Mouse (Mus musculus) left cerebral cortex, adult 2 months (tissue): ENCODE data around the gene Gsta2. TPM values are rescaled to one million over a fixed set of nuclear protein-coding genes. Genes with fewer than 3 reads are reported as not detected.
"Not testable (repeated sequence)": the region's sequence is repeated elsewhere in the genome, so short reads cannot be mapped to it uniquely, and the experiment has no call there.

ENCODE experiments used
- DNase-seq, 2 experiments: peaks; one replicate each; pipeline ENCODE4 v3.0.0; 2021 to 2022; ENCODE audit warnings: low spot score in 2 of 2, mixed read lengths in 1 of 2; ENCODE audit errors: extremely low spot score in 1 of 2
- H3K27ac ChIP-seq: fragments of 200-600 bp; 2 replicates; pipeline ENCODE4 v1.8.1; 2022
- H3K4me3 ChIP-seq: fragments of 200-600 bp; 2 replicates; pipeline ENCODE4 v1.8.1; 2022
- CTCF ChIP-seq: fragments of 200-600 bp; IDR thresholded peaks from 2 replicates; pipeline ENCODE4 v1.8.1; 2022; ENCODE audit warnings: antibody characterized with exemption, mild to moderate bottlenecking, moderate library complexity
- intact Hi-C: fragments of 180-260 bp; cut with DNase I; formaldehyde crosslinking; loops from one replicate; pipeline ENCODE4 v1.15.1; 2025
- total RNA-seq, 2 experiments: library from RNA; stranded (reverse); gene quantifications; 2 replicates each; pipeline ENCODE4 v1.2.3; 2021

The Gsta2 gene
- total RNA-seq, 2 experiments from 2014 or later: not detected

- DNase-seq: no peak
- no peak overlapping the region for H3K4me3 ChIP-seq
- intact Hi-C loops: no loop called here
- no peak for TF ChIP-seq CTCF
- no peak overlapping the region for H3K27ac ChIP-seq
Observed at GRCm38 (mm10) chr9:78377546-78377945, 22.0 kb upstream of the Gsta2 start.

- no peak overlapping the region for H3K27ac ChIP-seq
- no peak for DNase-seq
- TF ChIP-seq CTCF: no peak
- H3K4me3 ChIP-seq: no peak overlapping the region
- intact Hi-C loops: no loop called here
Observed at GRCm38 (mm10) chr9:78375486-78375885, 19.9 kb upstream of the Gsta2 start.

GRCm38 (mm10) chr9:78374885-78375389 is 19.3 kb upstream of the Gsta2 start:
- H3K27ac ChIP-seq: no peak overlapping the region
- intact Hi-C loops: no loop called here
- DNase-seq: no peak
- H3K4me3 ChIP-seq: no peak overlapping the region
- no peak for TF ChIP-seq CTCF

- Histone ChIP-seq H3K4me3 (no peak overlapping the region), H3K27ac (no peak overlapping the region)
- TF ChIP-seq CTCF: no peak
- intact Hi-C loops: no loop called here
- DNase-seq: no peak
Observed at GRCm38 (mm10) chr9:78374397-78374796, 18.8 kb upstream of the Gsta2 start.

DNA sequence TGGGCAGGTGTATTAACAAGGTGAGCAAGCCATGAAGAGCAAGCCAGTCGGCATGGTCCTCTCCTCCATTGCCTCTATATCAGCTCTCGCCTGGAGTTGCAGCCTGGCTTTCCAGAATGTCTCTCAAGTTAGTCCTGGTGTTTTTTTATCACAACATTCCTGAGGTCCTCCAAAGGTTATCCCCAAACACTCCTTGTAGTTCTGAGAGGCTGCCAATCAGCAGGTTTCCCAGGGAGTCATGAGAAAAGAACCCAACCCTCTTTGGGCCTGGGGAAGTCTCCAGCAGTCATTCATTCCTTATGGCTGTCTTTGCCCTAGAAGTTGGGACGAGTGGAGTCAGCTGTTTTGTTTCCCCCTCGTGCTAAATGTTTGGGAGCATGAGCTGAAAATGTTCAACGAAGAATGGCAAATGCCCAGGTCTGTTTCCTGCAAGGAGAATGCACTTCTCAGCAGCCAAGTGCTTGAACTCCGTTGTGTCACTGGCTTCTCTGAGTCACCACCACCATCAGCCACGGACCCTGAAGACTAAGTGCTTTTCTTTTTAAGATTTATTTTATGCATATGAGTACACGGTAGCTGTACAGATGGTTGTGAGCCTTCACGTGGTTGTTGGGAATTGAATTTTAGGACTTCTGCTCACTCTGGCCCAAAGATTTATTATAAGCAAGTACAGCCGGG is 17.4 kb upstream of the Gsta2 start:
- intact Hi-C loops: no loop called here
- DNase-seq: no peak
- TF ChIP-seq CTCF: no peak
- H3K4me3 ChIP-seq: no peak overlapping the region
- no peak overlapping the region for H3K27ac ChIP-seq

DNA sequence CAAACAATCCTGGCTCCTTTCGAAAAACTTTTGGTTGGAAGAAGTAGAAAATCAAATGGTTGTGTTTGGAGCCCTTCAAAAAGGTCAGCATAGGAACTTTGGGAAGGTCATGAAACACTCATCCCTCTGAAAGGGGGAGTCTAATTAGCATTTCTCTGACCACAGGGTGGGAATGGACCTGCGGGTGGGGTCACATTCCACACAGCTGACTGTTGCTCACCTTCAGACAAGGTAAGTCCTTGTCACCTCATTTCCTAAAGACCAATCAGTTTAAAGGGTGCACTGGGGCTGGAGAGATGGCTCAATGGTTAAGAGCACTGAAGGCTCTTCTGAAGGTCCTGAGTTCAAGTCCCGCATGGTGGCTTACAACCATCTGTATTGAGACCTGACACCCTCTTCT is 15.9 kb upstream of the Gsta2 start:
- intact Hi-C loops: no loop called here
- TF ChIP-seq CTCF: no peak
- Histone ChIP-seq H3K27ac (no peak overlapping the region), H3K4me3 (no peak overlapping the region)
- DNase-seq: no peak

DNA sequence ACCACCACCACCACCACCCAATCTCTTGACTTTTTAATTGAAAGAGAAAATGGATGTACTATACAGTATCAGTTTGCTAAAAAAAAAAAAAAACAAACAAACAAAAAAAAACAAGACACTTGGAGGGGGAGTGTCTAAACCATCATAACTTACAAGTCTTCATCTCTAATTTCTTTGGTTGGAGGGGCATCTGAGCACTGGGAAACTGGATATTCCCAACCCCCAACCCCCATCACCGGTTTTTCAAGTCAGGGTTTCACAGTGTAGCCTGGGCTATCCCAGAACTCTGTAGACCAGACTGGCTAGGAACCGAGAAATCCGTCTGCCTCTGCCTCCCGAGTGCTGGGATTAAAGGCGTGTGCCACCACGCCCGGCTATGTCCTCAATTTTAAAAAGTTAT is 14.2 kb upstream of the Gsta2 start:
- no peak overlapping the region for H3K4me3 ChIP-seq
- DNase-seq: no peak
- TF ChIP-seq CTCF: no peak
- no peak overlapping the region for H3K27ac ChIP-seq
- intact Hi-C loops: no loop called here

- no peak for TF ChIP-seq CTCF
- intact Hi-C loops: no loop called here
- H3K27ac ChIP-seq: no peak overlapping the region
- no peak for DNase-seq
- no peak overlapping the region for H3K4me3 ChIP-seq
Observed at GRCm38 (mm10) chr9:78369349-78369748, 13.8 kb upstream of the Gsta2 start.

DNA sequence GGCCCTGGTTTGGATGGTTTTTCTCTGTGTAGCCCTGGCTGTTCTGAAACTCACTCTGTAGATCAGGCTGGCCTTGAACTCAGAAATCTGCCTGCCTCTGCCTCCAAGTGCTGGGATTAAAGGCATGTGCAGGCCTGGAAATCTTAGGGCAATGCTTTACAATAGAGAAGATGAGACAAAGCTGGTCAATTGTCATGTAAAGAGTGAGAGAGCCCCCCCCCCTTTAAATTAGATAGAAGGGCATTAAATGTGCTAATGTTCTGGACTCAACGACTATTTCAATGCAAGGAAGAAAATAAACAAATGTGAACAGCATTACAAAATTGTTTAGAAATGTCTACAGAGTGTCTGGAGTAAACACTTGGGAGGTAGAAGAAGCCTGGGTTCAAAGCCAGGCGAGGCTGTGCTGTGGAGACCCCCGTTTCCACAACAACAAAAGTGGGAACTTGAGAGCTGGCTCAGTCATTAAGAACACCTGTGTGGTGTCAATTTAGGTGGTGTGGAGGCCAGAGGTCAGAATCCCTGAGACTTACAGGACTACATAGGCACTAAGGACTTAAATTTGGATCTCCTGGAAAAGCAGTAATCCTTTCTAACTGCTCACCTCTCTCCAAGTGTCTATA is 13.2 kb upstream of the Gsta2 start:
- Histone ChIP-seq H3K27ac (no peak overlapping the region), H3K4me3 (no peak overlapping the region)
- TF ChIP-seq CTCF: no peak
- intact Hi-C loops: no loop called here
- no peak for DNase-seq

- H3K27ac ChIP-seq, H3K4me3 ChIP-seq, DNase-seq, intact Hi-C loops: not testable (repeated sequence)
Observed at GRCm38 (mm10) chr9:78367959-78368358, 12.4 kb upstream of the Gsta2 start, which contains the start of gene Dppa5a. Gene Dppa5a (minus strand): TSS chr9:78368177.

GRCm38 (mm10) chr9:78365850-78366544 is 10.4 kb upstream of the Gsta2 start:
- intact Hi-C loops: no loop called here
- no peak overlapping the region for H3K27ac ChIP-seq
- no peak for DNase-seq
- no peak overlapping the region for H3K4me3 ChIP-seq
- no peak for TF ChIP-seq CTCF

DNA sequence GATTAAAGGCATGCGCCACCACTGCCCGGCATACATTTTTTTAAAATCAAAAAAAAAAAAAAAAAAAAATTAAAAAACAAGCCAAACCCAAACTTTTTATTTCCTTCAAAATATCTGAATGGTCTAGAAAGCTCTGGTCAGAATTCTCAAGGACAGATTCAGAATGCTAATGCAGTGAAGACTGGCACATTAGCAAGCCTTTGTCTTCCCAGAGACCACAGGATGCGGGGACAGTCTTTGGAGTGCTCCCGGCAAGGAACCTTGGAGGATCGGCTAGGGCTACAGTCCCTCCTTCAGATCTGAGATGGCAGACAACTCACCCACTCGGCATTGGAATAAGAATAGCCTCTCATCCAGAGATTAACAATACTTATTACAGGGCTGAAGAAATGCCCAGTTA is 9.1 kb upstream of the Gsta2 start:
- DNase-seq: no peak
- intact Hi-C loops: no loop called here
- Histone ChIP-seq H3K4me3 (no peak overlapping the region), H3K27ac (no peak overlapping the region)
- no peak for TF ChIP-seq CTCF
